Mouse (Mus musculus) heart, postnatal 36 days (tissue): ENCODE measurements at regions not wholly inside any gene's neighbourhood (a gene's known extent, or its start where the extent isn't known, plus 50 kb on each side); places are given as distances from the start of the nearest gene placed in this dataset.
A peak's percentile ranks its signal among the peaks of the same experiment; 100 is the strongest.
"Not testable (repeated sequence)": the region's sequence is repeated elsewhere in the genome, so short reads cannot be mapped to it uniquely, and the experiment has no call there.

Source experiments
- DNase-seq, 2 experiments: peaks; one replicate each; pipeline ENCODE4 v3.0.0; 2021 to 2022
- intact Hi-C: fragments of 180-260 bp; cut with DNase I; formaldehyde crosslinking; loops from one replicate; pipeline ENCODE4 v1.15.1; 2025

- DNase-seq, result no peak
- intact Hi-C loops, result no loop called here
Observed at GRCm38 (mm10) chr5:96898120-96898672, 99.3 kb upstream of the Bmp2k start.

GRCm38 (mm10) chr5:96898695-96899094 is 98.8 kb upstream of the Bmp2k start:
- no peak for DNase-seq
- intact Hi-C loops, result no loop called here

GRCm38 (mm10) chr5:96905572-96906271 is 91.8 kb upstream of the Bmp2k start:
- DNase-seq, result peak; percentile 45
- intact Hi-C loops, result loop anchor here (5.0 kb wide), 2 partner anchors 92 to 98 kb away; partner anchors contain the start of gene Bmp2k

- intact Hi-C loops, result loop anchor here (5.0 kb wide), 2 partner anchors 89 to 101 kb away; partner anchors contain the start of gene Bmp2k
- DNase-seq, result not testable (repeated sequence)
Observed at GRCm38 (mm10) chr5:96908371-96908770, 89.1 kb upstream of the Bmp2k start.

GRCm38 (mm10) chr5:96909218-96909617 is 88.3 kb upstream of the Bmp2k start:
- intact Hi-C loops, result loop anchor here (5.0 kb wide), 2 partner anchors 88 to 102 kb away; partner anchors contain the start of gene Bmp2k
- no peak for DNase-seq

DNA sequence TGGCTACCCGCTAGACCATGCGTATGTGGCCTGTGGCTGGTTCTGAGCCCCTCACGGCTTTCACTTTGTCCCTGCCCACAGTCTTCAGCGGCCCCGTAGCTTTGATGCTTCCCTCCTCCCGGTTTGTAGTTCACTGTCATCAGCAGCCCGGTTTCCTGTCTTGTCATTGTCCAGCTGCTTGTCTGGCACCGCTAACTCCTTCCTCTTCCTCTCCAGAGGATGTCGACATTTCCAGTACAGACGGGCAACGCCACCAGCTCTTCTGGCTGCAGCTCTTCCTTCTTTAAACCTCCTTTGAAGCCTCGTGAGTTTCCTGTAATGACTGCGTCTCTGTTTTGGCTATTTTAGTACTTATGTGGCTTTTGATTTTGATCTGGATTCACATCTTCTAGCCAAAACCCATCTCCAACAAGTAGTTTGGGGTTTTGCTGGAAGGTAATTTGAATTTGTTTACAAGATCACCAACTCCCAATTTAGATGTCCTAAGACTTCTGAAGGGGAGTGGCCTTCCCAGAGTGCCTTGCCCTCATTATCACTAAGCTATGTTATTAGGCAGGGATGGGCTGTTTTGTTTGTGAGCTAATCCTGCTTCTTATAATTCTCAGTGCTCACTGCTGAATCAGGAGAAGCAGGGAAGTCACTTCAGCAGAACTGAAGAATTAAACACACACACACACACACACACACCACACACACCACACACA is 85.8 kb upstream of the Bmp2k start:
- intact Hi-C loops, result no loop called here
- DNase-seq, result peak; percentile 70 to 77

DNA sequence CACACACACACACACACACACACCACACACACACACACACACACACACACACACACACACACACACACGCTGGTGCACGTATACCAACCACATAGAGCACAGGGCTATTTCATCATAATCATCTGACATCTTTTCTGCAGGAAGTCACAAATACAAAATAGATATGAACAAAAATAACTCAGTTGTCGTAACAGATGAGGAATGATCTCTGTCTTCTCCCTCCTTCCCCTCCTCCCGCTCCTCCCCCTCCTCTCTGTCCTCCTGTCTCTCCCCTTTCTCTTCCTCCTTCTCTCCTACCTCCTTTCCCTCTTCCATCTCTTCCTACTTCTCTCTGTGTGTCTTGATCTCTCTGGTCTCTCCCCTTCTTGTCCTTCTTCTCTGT is 85.2 kb upstream of the Bmp2k start:
- DNase-seq, result no peak
- intact Hi-C loops, result no loop called here

DNA sequence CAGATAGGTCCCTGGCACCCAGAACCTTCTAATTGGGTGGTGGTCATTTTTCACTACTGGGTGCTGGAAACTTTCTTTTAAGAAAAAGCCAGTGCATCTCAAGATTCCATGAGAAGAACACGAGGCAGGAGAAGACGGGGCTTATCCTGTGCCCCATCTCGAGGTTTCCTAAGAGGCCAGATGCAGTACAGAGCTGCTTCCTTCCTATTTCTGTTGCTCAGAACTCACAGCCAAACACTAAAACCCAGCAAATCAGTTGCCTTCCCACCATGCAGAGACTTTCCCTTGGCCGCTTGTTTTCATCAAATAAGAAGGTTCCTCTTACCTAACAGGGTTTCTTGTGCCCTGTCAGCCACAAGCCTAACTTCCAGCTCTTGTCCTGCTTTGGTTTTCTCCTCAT is 84.7 kb upstream of the Bmp2k start:
- DNase-seq, result peak in 1 of 2 experiments; percentile 31
- intact Hi-C loops, result no loop called here

DNA sequence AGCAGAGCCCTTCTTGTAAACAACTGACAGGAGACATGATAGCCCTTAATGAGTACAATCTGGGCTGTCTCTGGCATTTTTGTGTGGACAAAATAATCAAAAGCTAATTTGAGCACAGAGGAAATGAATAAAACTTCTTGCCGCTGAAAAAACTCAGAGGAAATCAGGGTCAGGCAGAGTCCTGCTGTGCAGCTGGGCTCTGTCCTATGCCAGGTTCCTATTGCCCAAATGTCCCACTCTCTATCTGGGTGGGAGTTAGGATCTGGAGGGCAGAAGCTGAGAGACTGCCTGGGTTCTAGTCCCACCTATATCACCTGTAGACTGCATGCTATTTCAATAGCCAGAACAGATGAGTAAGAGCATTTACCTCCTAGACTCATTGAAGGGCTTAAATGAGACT is 83.8 kb upstream of the Bmp2k start:
- DNase-seq, result no peak
- intact Hi-C loops, result no loop called here

DNA sequence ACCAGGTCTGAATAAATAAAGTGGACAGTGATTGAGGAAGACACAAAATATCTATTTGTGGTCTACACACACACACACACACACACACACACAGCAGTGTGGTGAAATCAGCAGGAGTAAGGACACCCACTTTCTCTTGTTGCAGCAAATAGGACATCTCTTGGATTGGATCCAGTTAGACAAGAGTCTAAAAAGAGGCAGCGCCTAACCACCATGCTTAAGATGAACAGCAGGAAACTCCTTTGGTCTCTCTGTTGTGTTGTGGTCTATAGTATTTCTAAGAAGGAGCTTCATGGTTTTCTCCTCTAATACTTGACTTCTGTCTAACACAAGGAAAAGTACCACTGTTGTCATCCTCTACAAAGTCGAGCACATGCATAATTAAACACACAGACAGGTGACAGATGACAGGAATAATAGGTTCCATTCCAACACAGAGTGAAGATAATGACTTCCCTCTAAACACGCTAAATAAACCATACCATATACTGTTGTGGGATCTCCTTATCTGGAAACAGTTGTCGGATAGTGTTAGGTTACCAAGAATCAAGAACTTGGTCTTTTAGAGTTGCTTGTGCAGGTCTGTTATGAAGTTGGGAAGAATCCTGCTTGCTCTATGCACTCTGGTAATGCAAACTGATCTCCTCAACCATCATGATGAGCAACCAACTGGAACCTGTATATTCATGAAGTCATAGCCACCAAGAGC is 82.6 kb upstream of the Bmp2k start:
- DNase-seq, result no peak
- intact Hi-C loops, result no loop called here

DNA sequence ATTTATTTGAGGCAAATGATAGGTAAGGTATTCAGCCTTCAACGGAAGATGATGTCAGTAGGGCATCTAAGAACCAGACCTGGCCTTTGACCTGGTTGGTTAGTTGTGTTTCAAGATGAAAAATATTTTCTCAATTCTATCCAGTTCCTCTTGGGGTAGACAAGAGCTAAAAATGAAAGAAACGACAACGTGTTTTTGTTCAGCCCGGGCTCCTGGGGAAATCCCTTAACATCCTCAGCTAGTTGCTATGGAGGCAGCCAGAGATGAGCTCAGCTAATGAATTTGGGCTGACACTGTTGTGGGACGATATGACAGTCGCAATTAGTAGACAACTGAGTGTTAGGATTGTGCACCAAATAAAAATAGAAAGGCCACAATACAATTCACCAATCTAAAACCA is 80.6 kb upstream of the Bmp2k start:
- no peak for DNase-seq
- intact Hi-C loops, result no loop called here

DNA sequence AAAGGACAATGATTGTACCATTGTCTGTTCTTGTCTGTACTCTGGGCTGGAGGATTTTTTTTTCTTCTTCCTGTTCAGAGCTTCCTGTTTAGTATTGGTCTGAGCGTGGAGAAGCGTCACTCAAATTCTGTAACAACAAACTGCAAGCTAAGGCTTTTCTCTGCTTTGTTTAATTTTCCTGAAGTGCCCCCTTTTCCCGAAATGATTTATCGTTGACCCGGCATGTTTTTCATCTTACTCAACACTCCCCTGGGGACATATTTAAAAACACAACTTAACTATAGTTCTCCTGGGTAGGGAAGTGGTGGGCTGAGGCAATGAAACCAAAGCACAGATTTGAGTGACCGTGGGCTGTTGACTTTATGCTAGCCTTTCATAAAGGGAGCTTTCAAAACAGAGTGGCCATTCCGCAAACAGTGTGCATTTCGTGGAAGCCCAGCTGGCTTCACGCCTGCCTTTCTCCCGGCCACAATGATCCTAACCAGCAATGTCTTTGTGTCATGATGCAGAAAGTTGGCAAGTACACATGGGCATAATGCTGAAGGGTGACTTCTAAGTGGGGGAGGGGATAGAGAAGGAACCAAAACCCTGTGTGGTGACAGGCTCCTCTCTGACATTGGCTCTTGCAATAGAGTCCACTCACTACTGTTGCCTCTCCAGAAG is 79.8 kb upstream of the Bmp2k start:
- intact Hi-C loops, result loop anchor here (2.0 kb wide), 1 partner anchor 79 kb away; the partner anchor contains the start of gene Bmp2k
- peak; percentile 24 to 39 for DNase-seq

GRCm38 (mm10) chr5:96919149-96919548 is 78.3 kb upstream of the Bmp2k start:
- intact Hi-C loops, result loop anchor here (2.0 kb wide), 1 partner anchor 78 kb away; the partner anchor contains the start of gene Bmp2k
- no peak for DNase-seq

- DNase-seq, result no peak
- intact Hi-C loops, result loop anchor here (5.0 kb wide), 1 partner anchor 129 kb away; the partner anchor contains the start of gene Anxa3
Observed at GRCm38 (mm10) chr5:96921037-96921436, 76.5 kb upstream of the Bmp2k start.

DNA sequence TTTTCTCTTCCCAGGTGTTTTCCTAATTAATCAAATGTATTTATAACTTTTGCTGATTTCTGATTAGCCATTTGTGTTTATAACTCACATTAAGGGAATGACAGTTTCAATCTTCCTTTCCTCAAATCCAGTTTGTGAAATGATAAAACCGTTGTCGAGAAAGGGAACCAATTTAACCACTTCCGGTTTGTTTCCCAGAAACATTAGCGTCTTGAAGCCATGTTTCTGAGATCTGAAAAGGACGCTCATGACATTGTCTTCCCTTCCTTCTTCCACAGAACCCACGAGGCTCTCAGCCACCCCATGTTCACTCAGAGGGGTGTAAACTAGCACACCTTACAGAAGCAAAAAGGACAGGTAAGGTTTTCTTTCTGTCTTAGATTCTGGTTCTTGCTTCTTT is 76.0 kb upstream of the Bmp2k start:
- no peak for DNase-seq
- intact Hi-C loops, result loop anchor here (5.0 kb wide), 1 partner anchor 129 kb away; the partner anchor contains the start of gene Anxa3

DNA sequence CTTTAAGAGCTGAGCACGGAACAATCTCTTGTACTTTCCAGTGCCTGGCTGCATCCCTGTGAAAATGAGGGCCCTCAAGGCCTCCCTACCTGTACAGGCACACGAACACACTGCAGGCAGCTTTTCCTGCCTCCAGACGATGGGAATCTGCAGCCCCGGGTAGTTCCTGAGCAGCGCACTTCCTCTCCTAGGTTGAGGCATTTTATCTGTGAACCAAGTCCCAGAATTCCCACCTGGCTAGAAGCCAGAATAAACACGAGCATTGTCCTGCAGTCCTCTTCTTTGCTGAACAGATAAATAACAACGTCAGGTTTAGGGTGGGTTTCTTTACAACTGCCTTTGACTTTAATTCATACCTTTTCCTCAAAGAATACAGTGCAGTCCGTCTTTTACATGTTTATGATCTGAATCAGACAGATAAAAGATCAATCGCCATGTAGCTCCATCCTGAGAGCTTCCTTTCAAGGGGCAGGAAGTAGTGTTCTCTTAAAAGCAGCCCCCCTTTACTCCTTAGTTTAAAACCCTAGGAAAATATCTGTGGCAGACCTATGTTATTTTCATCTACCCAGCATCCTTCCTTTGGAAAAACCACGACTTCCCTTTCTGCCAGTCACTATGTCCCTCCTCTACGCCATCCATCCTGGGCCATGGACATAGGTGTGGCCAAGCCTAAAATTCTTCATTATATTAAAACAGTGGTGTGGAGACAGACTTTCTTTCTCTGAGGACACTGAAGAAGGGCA is 75.3 kb upstream of the Bmp2k start:
- intact Hi-C loops, result loop anchor here (5.0 kb wide), 1 partner anchor 130 kb away; the partner anchor contains the start of gene Anxa3
- peak; percentile 45 for DNase-seq

GRCm38 (mm10) chr5:96922716-96923076 is 74.8 kb upstream of the Bmp2k start:
- DNase-seq, result no peak
- intact Hi-C loops, result loop anchor here (5.0 kb wide), 1 partner anchor 130 kb away; the partner anchor contains the start of gene Anxa3

DNA sequence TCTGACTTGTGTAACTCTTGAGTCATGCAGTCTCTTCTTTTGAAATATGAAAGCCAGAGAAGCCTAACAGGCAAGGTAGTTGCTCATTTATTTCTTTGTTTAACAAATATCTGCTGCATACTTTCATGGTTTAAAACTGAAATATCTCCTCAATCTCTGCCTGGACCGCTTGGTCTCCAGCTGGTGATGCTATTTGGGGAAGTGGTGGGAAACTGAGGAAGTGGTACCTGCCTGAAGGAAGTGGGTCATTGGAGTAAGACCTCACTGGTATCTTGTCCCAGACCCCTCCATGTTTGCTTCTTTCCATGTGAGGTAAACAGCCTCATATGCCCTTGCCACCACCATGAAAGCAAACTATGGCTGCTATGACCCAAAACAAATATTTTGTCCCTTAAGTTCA is 74.0 kb upstream of the Bmp2k start:
- intact Hi-C loops, result loop anchor here (5.0 kb wide), 1 partner anchor 131 kb away; the partner anchor contains the start of gene Anxa3
- DNase-seq, result no peak

DNA sequence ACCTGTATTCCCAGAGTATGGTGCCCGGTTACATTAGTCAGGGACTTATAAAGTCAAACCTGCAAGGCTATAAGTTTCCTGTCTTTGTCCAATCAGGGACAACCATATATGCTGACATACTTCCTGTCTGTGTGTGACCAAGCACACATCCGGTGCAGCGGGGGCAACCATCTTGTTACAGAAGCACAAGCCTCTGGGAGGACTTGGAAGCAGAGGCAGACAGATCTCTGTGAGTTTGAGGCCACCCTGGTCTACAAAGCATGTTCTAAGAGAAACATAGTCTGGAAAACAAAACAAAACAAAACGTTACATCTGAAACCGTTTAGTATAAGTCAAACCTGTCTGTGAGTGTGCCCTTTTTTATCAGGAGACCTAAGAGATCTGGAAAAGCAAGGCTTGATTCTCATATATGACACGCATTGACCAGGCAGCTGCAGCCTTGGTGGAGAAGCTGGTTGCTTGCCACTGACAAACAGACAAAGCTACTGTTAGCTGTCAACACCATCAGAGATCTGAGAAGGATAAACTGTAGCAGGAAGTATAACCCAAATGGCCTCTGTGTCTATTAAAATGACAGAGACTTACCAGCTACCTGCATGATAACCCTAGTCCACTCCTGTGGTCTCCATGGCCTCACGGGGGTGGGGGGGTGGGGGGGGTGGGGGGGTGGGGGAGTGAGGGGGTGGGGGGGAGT is 72.6 kb upstream of the Bmp2k start:
- DNase-seq, result no peak
- intact Hi-C loops, result loop anchor here (5.0 kb wide), 1 partner anchor 133 kb away; the partner anchor contains the start of gene Anxa3
